Mouse (Mus musculus): ENCODE results near the gene Rgl1.

DNA sequence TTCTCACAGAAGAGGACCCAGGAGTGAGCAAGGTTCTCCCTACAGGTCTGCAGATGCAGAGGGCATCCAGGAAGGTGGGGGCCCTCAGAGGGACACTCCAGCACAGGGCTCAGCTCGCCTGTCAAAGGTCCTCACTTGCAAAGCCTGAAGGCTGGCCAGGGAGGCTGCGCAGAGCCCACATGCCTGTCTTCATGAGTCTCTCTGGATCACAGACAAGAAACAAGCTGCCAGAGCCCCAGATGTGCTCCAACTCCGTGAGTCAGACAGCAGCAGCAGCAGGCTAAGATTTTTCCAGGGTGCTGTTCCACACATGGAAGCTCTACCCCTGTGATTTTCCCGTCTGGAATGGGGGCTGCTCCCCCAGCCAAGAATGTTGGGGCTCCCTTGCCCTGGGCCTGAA is 251.9 kb downstream of the Rgl1 start:
- no peak for TF ChIP-seq CTCF (conservative IDR thresholded peaks at IDR 0.05; ENCODE audit: low read length)
- TF ChIP-seq POU5F1 (IDR thresholded peaks at IDR 0.05; ENCODE audit: borderline replicate concordance, low read length): no peak
- TF ChIP-seq NANOG (IDR thresholded peaks at IDR 0.05; ENCODE audit: borderline replicate concordance, low read length): no peak
